Mouse (Mus musculus) right cerebral cortex, adult 18-20 months (tissue): Measurements from ENCODE around the gene Pkd1.

Source experiments
- DNase-seq: peaks from one replicate; pipeline ENCODE4 v3.0.0; 2022; ENCODE audit warnings: mixed read lengths

Gene Pkd1

GRCm38 (mm10) chr17:24645916-24646315 lies 96.3 kb downstream of the Pkd1 start:
- no peak for DNase-seq
